Mouse (Mus musculus): ENCODE results near the gene Sel1l2. TPM values are rescaled to one million over a fixed set of nuclear protein-coding genes. Genes with fewer than 3 reads are reported as not detected.

Sel1l2 gene
- polyA plus RNA-seq, 1 experiment from 2014 or later, result not detected

Other genes starting within 250 kb of the Sel1l2 start
- gene Gm17374, start 237.7 kb downstream of the Sel1l2 start, polyA plus RNA-seq (2014; fragmentation: Nextera tagmentation; extraction: Ambion mirVana), result not detected in 2 replicates
- gene Esf1, start 219.1 kb downstream of the Sel1l2 start, polyA plus RNA-seq (2014; fragmentation: Nextera tagmentation; extraction: Ambion mirVana), result 11.8 and 16.0 TPM in 2 replicates
- gene Ndufaf5, start 219.1 kb downstream of the Sel1l2 start, polyA plus RNA-seq (2014; fragmentation: Nextera tagmentation; extraction: Ambion mirVana), result 61.7 and 62.3 TPM in 2 replicates
- 61.7 and 62.2 TPM in 2 replicates for gene Macrod2, start 5.6 kb upstream of the Sel1l2 start, polyA plus RNA-seq (2014; fragmentation: Nextera tagmentation; extraction: Ambion mirVana)

Data from hindbrain, embryonic 14.5 days (tissue).